Mouse (Mus musculus) heart, postnatal 14 days (tissue): Measurements from ENCODE around the gene Uba1. TPM values are rescaled to one million over a fixed set of nuclear protein-coding genes. Genes with fewer than 3 reads are reported as not detected.

ENCODE experiments used
- DNase-seq, 2 experiments: peaks; one replicate each; pipeline ENCODE4 v3.0.0; 2021 to 2022
- intact Hi-C: fragments of 180-260 bp; cut with DNase I; formaldehyde crosslinking; loops from one replicate; pipeline ENCODE4 v1.15.1; 2025
- long read RNA-seq, 2 experiments: library from polyadenylated mRNA; stranded (forward); transcript quantifications; one replicate each; pipeline ENCODE4 v2.0.0; 2021
- total RNA-seq, 2 experiments: library from RNA; stranded (reverse); gene quantifications; 2 replicates each; pipeline ENCODE4 v1.2.3; 2021

Gene Uba1
- 100 to 1,000 TPM; 233 to 249 TPM for total RNA-seq
- long read RNA-seq, experiment 1, full-length matches to known transcripts = 143 of 198 reads
- long read RNA-seq, experiment 1, partial matches to known transcripts = 49 of 198 reads
- long read RNA-seq, experiment 1, other reads (novel, unspliced or antisense) = 6 of 198 reads
- long read RNA-seq, experiment 2, full-length matches to known transcripts = 173 of 231 reads
- long read RNA-seq, experiment 2, partial matches to known transcripts = 53 of 231 reads
- long read RNA-seq, experiment 2, other reads (novel, unspliced or antisense) = 5 of 231 reads

- peak; percentile 66 to 74 for DNase-seq
- intact Hi-C loops = no loop called here
These were observed at the start of gene Uba1 for GRCm38 (mm10) chrX:20658026-20658652. TSS of gene Uba1 (plus strand) at chrX:20658326.

- intact Hi-C loops = no loop called here
- DNase-seq = no peak
These were observed 49.6 kb upstream of the Uba1 start for GRCm38 (mm10) chrX:20608500-20608899.

DNA sequence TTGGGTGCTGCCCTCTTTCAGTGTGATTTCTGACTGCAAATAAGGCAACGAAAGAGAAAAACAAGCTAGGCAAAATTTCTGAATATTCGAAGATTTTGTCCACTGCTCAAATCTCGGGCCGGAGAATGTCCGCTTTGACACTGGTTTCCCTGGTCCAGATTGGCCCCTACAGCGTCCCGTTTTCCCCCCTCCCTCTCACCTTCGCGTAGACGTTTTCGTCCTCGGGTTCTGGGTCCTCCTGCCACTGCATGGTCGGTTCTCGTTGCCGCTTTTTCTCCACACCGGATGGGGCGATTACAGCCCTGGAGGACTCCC lies 41.3 kb upstream of the Uba1 start:
- DNase-seq = no peak
- intact Hi-C loops = no loop called here

DNA sequence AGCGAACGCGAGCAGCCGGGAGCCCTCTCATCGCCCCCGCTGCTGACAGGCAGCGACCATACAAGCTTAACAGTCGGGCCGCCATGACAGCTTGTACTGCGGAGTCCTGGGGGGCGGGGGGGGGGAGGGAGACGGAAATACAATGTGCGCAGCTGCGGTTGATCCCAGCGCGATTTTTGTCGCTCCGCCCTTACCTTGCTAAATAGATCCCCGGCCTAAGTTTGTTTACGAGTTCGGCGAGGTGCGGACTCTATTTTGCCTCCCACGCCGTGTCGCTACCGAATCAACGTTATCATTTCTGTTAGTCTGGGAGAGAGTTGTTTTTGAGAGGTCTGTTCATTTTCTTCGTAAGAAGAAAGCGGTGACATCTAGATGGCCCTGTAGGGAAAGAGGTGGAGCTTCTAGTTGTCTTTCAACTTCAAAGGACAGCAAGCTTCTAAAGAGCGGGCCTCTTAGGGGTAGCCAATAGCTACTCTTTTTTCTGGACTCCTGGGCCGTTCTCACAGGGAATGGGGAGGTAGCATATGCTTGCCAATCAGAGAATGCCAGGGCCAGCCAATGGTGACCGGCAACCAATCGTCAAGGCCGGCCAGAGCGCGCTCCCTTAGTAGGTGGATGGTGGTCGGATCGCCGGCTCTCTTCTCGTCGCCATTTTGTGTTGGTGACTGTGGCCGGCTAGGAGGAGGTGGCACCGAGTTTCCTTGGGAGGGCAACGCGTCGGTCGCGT lies 40.8 kb upstream of the Uba1 start, which contains the start of the genes Rbm10 and Ndufb11:
Gene Rbm10, plus strand, starts transcription at position 328 of the 727 bp plus-strand sequence.
Gene Ndufb11, minus strand, starts transcription at position 444 of the 727 bp plus-strand sequence.
- intact Hi-C loops = no loop called here
- DNase-seq = peak; percentile 73 to 76

DNA sequence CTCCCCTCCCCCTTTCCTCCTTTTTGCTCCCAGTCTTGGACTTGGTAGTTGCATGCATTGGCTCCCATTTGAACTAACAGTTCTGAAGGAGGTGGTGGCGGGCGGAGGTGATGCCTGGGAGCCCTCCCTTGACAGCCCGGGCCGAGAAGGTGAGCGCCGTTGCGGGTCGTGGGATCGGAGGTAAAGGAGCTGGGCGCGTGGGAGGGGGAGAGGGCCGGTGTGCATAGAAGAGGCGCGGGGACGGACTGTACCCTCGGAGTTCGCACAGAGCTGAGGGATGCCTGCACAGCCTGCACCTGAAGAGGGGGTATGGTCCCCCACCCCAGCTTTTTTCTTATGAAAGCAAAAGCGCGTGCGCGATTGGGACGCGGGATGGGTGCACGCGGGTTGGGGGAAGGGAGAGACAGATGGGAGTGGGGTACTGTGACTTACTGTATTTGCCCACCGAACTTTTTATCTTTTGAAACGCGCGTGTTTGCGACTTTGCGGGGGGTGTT lies 40.2 kb upstream of the Uba1 start:
- intact Hi-C loops = no loop called here
- DNase-seq = peak in 1 of 2 experiments; percentile 32

DNA sequence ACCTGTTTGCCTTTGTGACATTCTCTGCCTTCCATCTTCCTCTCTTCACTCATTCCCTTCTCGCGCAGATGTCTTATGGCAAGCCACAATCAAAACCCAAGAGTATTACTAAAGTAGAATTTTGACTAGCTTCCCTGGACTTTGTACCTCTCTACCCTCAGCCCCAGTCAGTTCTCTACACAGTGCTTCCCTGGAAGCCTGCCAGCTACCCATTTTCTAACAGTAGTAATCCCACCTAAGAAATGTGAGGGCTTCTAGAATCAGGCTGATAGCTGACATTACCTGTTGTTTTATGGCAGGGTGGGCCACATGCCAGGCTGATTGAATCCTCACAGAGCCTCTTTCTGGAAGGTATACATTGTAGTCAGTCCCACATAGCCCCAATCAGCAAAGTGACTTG lies 20.0 kb upstream of the Uba1 start:
- intact Hi-C loops = no loop called here
- DNase-seq = no peak

- intact Hi-C loops = no loop called here
- DNase-seq = peak in 1 of 2 experiments; percentile 14
These were observed 13.3 kb upstream of the Uba1 start for GRCm38 (mm10) chrX:20644780-20645179.

GRCm38 (mm10) chrX:20657593-20657992 lies 533 bp upstream of the Uba1 start:
- intact Hi-C loops = no loop called here
- DNase-seq = no peak

- DNase-seq = peak in 1 of 2 experiments; percentile 17
These were observed 823 bp downstream of the Uba1 start for GRCm38 (mm10) chrX:20658891-20659406.

DNA sequence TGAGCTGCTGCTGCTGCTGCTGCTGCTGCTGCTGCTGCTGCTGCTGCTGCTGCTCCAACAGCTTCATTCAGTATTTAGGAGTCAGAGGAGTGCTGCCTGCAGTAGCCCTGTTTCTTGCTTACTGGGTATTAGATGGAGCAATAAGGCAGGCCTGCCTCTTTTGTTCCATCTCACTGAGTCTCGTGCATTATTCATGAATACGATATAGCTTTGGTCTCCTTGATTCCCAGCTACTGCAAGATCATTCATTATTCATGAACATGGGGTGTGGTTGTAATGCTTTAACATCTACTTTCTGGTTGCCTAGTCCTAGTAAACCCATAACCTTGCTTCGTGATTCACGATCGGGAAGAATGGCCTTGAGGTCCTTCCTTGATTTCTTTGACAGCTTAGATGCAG lies 4.2 kb downstream of the Uba1 start:
- DNase-seq = no peak
- intact Hi-C loops = loop anchor here (1.0 to 5.0 kb wide), 4 partner anchors 40 to 290 kb away; partner anchors contain the start of genes Elk1 and Usp11

More at GRCm38 (mm10) chrX:20658891-20659406, 823 bp downstream of the Uba1 start:
- intact Hi-C loops = no loop called here

GRCm38 (mm10) chrX:20662716-20663443 lies 4.8 kb downstream of the Uba1 start:
- peak; percentile 76 to 85 for DNase-seq
- intact Hi-C loops = loop anchor here (1.0 to 5.0 kb wide), 4 partner anchors 39 to 289 kb away; partner anchors contain the start of genes Elk1 and Usp11

DNA sequence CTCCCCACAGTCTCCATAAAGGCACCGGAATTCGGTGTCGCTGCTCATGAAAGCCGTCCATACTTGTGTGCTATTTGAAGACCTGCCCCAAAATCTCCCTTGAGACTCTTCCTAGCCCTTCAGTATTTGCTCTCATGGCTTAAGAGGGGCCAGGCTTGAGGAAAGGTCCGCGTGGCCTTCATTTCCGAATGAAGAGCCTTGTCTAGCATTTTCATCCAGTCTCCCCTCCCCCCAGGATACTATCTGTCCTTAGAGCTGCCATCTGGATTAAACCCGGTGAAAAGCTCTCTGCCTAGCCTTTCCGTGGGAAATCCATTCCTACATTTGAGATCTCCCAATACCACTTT lies 5.3 kb downstream of the Uba1 start:
- intact Hi-C loops = loop anchor here (5.0 kb wide), 3 partner anchors 39 to 289 kb away; partner anchors contain the start of genes Elk1 and Usp11
- no peak for DNase-seq

GRCm38 (mm10) chrX:20687519-20688067 lies 29.5 kb downstream of the Uba1 start, which contains the start of gene Cdk16:
TSS of gene Cdk16 (plus strand) at chrX:20687954.
- intact Hi-C loops = loop anchor here (2.0 kb wide), 1 partner anchor 17 kb away; no protein-coding TSS in a partner anchor
- peak; percentile 78 to 85 for DNase-seq

DNA sequence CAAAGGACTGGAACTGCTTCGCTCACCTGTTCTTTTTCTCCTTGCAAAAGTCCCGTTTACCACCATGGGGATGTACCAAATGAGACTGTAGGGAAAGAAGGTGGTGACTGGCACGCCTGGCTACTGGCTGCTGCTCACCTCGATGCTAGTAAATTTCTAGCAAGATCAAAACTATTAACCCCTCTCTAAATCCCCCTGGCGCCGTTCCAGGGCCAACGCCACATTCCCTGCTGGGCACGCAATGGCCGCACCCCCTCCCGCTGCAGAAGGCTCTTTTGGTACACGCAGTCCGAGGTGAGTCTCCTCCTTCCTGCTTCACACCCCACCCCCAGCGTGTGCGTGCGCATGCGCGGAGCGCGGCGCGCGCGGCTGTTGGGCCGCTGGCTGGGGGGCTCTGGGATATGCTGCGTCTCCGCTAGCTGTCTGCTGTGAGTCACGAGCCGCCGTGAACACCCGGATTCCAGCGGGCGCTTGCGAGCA lies 30.0 kb downstream of the Uba1 start:
- peak; percentile 83 to 84 for DNase-seq
- intact Hi-C loops = loop anchor here (2.0 kb wide), 1 partner anchor 17 kb away; no protein-coding TSS in a partner anchor

GRCm38 (mm10) chrX:20688615-20689014 lies 30.5 kb downstream of the Uba1 start:
- DNase-seq = peak; percentile 67 to 74
- intact Hi-C loops = loop anchor here (2.0 kb wide), 1 partner anchor 16 kb away; no protein-coding TSS in a partner anchor

GRCm38 (mm10) chrX:20691566-20691965 lies 33.4 kb downstream of the Uba1 start:
- DNase-seq = no peak
- intact Hi-C loops = no loop called here

GRCm38 (mm10) chrX:20692616-20693015 lies 34.5 kb downstream of the Uba1 start:
- no peak for DNase-seq
- intact Hi-C loops = no loop called here

GRCm38 (mm10) chrX:20695842-20696241 lies 37.7 kb downstream of the Uba1 start:
- DNase-seq = peak; percentile 14 to 34

GRCm38 (mm10) chrX:20703741-20704290 lies 45.7 kb downstream of the Uba1 start, which contains the start of gene Usp11:
TSS of gene Usp11 (plus strand) at chrX:20703906.
- peak; percentile 9 to 41 for DNase-seq
- intact Hi-C loops = loop anchor here (2.0 to 5.0 kb wide), 2 partner anchors 15 to 42 kb away; no protein-coding TSS in a partner anchor

More at GRCm38 (mm10) chrX:20695842-20696241, 37.7 kb downstream of the Uba1 start:
- intact Hi-C loops = no loop called here
